Mouse (Mus musculus) layer of hippocampus, adult 2 months (tissue): ENCODE measurements around the gene Nbeal2. TPM values are rescaled to one million over a fixed set of nuclear protein-coding genes. Genes with fewer than 3 reads are reported as not detected.

Source experiments
- DNase-seq, 2 experiments: peaks; one replicate each; pipeline ENCODE4 v3.0.0; 2022; ENCODE audit warnings: low spot score in 2 of 2
- H3K27ac ChIP-seq: fragments of 200-600 bp; 2 replicates; pipeline ENCODE4 v1.8.1; 2022
- H3K4me3 ChIP-seq: fragments of 200-600 bp; 2 replicates; pipeline ENCODE4 v1.8.1; 2022; ENCODE audit warnings: mild to moderate bottlenecking
- CTCF ChIP-seq: fragments of 200-600 bp; conservative IDR thresholded peaks from 2 replicates; pipeline ENCODE4 v1.8.1; 2022; ENCODE audit warnings: antibody characterized with exemption, mild to moderate bottlenecking, moderate library complexity
- total RNA-seq, 2 experiments: library from RNA; stranded (reverse); gene quantifications; 2 replicates each; pipeline ENCODE4 v1.2.3; 2021

Gene Nbeal2
- total RNA-seq, 2 experiments from 2014 or later, result 17.7 to 18.0 TPM

DNA sequence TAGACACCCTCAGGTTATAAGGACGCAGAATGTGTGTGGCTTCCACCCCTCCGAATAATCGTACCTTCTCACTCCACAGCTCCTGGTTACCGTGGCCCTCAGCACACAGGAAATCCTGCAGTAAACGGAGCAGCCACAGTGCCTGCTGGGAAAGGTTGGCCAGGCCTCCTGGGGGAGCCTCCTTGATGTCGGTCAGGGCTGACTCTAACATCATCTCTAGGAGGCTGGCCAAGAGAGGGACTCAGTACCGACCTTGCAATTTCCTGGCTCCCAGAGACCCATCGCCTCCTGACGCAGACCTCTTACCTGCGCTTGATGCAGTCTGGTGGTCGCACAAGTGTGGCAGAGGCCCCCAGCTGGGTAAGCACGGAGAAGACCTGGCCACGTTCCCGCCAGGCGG lies 21.3 kb downstream of the Nbeal2 start:
- Histone ChIP-seq H3K4me3 (no peak overlapping the region), H3K27ac (no peak overlapping the region)
- no peak for DNase-seq
- TF ChIP-seq CTCF, result no peak

DNA sequence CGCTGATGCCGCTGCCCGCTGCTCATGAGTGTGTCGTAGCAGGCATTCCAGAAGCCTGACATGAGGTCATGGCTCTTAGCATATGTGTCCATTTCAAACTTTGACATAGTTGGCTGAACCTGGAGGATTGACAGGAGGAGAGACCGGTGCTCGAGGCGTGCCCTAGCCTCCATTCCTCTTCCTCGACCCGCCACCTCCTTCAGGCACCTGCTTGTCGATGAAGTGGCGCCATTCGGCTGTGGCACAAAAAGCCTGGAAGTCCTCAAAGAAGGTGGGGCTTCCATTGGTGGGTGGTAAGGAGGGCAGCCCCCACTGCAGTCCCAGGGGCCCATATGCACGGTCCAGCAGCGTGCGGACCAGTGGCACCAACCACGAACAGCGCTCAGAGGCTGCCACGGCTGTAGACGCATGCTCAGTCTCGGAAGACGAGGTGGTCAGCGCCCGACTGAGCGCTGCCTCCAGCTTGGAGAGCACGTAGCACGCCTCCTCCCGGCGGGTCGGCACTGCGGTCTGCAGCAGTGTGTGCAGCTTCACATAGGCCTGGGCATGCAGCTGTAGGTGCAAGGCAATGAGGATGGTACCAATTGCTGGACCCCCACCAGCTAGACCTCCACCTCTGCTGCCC lies 22.2 kb downstream of the Nbeal2 start:
- DNase-seq, result no peak
- Histone ChIP-seq H3K27ac (no peak overlapping the region), H3K4me3 (no peak overlapping the region)
- TF ChIP-seq CTCF, result no peak; the same call in none of the 2 replicates

DNA sequence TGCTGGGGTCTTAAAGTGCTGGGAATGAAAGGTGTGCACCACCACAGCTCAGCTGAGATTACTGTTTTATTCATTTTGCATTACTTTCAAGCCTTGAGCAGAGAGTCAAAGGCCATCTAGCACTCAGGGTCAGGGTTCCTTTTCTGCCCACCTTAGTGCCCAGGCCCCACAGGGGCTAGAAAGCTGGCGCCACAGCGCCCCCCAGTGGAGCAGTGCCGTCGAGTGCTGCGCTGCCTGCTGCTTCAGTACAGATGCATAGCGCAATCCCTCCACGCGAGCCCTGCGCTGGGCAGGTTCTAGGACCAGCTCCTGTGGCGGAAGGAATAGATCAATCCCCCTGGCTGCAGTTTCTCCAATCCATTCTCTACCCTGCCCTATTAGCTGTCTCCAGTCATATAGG lies 22.8 kb downstream of the Nbeal2 start:
- peak in 1 of 2 experiments; percentile 70 for DNase-seq
- no peak overlapping the region for H3K27ac ChIP-seq
- no peak overlapping the region for H3K4me3 ChIP-seq
- peak; percentile 84 for TF ChIP-seq CTCF

DNA sequence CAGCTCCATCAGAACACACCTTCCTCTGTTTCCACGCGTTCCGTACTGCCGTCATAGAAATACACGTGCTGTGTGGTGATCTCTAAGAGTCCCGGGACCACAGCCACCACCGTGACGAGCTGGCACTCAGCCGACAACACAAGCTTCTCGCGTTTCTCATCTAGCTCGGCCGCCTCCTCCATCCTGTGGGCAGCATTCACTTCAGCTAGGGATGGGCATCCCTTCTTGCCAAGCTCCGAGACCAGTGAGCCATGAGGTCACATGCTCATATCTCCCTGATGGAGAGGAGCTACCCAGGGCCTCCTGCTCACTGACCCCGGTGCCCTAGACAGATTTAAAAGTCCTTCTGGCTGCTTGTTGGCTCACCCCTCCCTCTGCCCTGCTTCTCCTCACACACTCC lies 23.8 kb downstream of the Nbeal2 start:
- H3K27ac ChIP-seq, result no peak overlapping the region
- no peak overlapping the region for H3K4me3 ChIP-seq
- no peak for DNase-seq
- TF ChIP-seq CTCF, result no peak

DNA sequence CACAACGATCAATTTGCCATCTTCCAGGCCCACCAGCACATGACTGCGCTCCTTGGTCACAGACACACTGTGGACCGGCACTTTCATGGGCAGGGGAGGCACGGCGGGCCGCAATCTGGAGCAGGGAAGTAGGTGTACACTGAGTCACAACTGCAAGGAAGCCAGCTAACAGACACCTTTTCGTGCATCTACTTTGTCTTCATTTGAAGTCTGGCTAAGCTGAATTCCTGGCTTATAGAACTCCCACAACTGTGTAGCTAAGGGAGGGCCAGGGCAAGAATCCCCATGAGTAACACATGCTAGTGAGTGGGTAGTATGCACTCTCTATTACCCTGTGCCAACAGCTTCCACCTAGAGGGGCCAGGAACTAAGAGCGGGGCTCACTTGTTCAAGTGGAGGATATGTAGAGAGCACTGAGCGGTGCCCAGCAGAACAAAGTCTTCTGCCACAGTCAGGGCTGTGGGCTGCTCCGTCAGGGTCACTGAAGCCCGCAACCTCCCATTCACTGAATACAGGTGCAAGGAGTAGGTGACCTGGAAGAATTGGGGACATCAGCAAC lies 28.5 kb downstream of the Nbeal2 start:
- Histone ChIP-seq H3K4me3 (peak overlapping the region; percentile 59), H3K27ac (peak overlapping the region; percentile 81)
- no peak for TF ChIP-seq CTCF
- no peak for DNase-seq

DNA sequence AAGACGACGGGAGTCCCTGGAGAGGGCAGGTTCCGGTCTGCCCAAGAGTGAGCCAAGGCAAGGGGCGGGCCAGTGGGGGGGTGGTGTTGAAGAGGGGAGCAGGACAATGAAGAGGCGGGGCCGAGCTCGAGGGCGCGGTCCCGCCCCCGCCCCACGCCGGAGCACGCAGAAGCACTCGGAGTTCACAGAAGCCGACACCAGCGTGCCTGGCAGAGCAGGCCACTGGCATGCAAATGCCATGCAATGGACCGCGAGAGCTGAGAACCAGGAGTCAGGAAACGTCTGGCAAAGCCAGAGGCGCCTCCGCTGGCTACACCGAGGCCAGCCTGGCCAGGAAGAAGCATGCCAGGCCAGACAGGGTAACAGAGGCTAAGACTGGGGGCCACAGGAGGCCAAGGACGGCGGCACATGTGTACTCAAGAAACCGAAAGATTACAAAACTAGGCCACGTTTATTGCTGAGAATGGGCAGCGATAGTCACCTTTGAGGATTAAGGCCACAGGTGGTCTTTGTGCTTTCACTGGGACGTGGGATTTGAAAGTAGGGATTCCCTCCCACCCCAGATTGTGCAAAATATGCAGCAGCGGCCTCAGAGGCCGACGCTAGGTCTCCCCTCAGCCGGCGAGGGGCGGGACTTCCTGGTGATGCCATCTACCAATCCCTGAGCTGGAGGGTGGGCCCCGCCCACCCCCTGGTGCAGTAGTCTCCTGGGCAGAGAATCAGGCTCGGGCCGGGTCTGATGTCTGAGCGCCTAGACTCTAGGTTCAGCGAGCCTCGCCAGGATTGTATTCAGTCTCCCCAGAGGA lies 29.4 kb downstream of the Nbeal2 start, which contains the start of gene Nradd:
Gene Nradd, minus strand, starts transcription at position 92 of the 806 bp plus-strand sequence.
- peak; percentile 83 to 84 for DNase-seq
- no peak; the same call in 1 of the 2 replicates for TF ChIP-seq CTCF
- H3K27ac ChIP-seq, result peak within 1 kb of the TSS; percentile 81
- H3K4me3 ChIP-seq, result peak within 1 kb of the TSS; percentile 59

DNA sequence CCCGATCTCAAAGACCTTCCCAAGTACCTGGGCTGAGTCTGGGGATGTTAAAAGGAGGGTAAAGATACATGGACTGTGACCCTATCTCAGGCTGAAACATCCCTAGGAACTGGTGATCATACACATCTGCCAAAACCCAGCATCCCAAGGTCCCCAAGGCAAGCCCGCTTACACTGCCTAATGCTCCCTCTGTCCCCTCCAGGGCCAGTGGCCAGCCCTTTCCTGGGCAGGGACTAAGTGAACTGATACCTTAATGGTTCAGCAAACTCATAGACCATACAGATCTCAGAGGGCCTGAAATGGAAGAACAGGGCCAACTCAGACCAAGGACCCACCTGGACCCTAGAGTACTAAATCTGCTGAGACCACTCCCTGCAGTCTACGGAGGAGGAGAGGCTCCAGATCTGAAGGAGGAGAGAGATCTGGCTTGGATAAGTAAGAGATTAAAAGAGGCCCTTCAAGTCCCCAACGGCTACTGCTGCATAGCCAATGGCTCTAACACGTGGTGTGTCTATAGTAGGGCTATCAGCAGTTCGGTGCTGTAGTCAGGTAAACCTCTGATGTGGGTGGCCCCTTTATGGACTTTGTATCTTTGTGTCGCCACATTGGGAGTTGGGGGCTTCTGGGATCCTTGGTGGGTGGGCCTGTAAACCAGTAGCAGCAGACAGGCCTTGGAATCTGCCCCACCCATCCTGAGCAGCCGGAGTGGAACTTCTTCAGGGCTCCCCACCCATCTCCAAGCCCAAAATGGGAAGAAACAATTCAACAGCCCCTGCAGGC lies 30.4 kb downstream of the Nbeal2 start:
- peak overlapping the region; percentile 59 for H3K4me3 ChIP-seq

DNA sequence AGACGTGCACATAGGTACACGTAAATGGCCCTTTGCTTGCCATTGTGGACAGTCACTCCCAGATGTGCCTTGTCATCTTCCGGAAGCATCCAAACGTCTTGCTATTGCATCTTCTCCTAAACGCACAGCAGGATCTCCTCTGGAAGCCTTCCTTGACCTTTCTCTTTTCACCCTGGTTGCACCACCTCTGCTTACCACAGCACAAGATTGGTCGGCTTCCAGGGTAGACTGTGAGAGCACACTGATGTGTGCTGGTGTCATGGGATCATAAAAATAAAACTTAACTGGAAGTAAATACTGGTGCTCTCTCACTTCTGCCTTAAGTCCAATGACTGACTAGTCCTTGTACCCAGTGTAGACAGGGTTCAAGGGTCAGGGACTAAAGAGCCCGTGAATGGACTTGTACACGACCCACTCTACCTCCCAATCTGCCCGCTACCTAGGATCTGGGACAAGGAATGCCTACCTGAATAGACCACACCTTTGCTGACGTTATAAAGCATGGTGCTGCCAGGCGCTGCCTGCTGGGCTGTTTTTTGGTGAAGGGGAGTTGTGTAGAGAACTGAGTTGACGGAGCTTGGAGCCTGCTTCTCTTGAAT lies 31.2 kb downstream of the Nbeal2 start:
- TF ChIP-seq CTCF, result no peak

More for the DNA sequence above, 30.4 kb downstream of the Nbeal2 start:
- peak overlapping the region; percentile 81 for H3K27ac ChIP-seq
- no peak for TF ChIP-seq CTCF
- no peak for DNase-seq

DNA sequence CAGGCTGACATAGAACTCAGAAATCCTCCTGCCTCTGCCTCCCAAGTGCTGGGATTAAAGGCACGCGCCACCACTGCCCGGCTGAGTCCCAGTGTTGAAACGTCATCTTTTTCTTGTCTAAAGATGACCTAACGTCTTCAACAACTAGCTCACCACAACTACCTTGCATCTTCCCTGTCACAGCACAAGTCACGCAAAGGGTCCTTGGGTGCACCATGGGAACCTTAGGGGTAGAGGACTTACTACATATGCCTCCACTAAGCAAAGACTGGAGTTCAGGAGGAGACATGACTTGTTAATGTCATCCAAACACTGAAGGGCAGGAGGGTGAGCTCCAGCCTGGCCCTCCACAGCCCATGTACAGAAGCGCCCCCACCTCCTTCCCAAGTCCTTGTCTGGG lies 33.3 kb downstream of the Nbeal2 start:
- H3K4me3 ChIP-seq, result no peak overlapping the region
- TF ChIP-seq CTCF, result no peak
- no peak for DNase-seq
- no peak overlapping the region for H3K27ac ChIP-seq

More for the DNA sequence above, 31.2 kb downstream of the Nbeal2 start:
- no peak overlapping the region for H3K4me3 ChIP-seq
- H3K27ac ChIP-seq, result no peak overlapping the region
- no peak for DNase-seq

DNA sequence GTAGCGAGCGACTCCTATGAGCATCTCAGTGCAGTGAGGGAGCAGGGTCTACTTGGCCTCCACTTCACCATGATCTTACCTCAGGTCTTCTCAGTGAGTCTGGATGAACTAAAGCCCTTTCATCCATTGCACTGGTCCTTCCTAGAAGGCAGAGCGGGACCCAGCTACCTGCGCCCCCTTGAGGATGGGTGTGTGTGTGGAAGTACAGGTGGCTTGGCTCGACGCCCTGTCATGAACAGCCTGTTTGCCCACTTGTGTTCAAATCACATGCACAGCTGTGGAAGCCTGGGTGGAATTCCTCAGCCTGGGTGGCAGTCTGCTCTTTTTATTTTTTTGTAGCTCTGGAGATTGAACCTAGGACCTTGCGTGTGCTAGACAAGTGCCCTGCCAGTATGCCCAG lies 33.8 kb downstream of the Nbeal2 start:
- TF ChIP-seq CTCF, result peak; percentile 20; the same call in 1 of the 2 replicates
- Histone ChIP-seq H3K4me3 (no peak overlapping the region), H3K27ac (no peak overlapping the region)
- no peak for DNase-seq

DNA sequence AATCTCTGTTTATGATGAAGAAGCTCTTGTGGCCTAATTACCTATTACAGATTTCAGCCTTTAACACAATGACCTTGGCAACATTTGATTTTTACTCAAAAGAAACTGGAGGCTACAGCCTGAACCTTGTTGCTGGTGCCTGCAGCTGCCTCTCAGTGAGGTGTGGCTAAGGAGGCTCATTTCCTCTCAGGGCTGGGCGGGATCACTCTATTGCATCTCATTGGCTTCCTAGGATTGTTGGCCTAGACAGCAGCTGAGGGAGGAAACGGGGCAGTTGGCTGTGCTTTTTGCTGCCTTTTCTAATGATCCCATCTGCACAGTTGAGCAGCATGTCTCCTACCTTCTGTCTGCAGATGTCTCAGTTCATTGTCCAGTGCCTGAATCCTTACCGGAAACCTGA lies 36.9 kb downstream of the Nbeal2 start:
- no peak overlapping the region for H3K27ac ChIP-seq
- DNase-seq, result no peak
- H3K4me3 ChIP-seq, result no peak overlapping the region
- no peak for TF ChIP-seq CTCF

DNA sequence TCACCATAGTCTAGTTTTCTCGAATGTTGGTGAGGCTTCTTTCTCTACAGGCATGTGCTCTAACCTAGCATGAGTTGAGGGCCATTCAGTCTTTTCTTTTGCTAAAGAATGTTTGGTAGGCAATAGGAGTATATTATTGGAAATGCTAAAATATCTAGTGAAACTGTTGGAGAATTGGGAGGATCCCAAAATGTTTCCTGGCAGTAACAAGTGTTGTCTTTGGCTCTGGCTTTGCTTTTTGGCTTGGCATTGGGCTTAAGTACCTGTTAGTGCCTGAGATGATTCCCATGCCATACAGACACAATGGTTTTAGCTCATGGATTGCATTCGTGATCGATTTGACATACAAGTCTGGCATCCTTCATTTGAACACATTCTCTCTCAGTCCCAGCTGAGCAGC lies 42.5 kb downstream of the Nbeal2 start:
- no peak for TF ChIP-seq CTCF
- no peak overlapping the region for H3K4me3 ChIP-seq

DNA sequence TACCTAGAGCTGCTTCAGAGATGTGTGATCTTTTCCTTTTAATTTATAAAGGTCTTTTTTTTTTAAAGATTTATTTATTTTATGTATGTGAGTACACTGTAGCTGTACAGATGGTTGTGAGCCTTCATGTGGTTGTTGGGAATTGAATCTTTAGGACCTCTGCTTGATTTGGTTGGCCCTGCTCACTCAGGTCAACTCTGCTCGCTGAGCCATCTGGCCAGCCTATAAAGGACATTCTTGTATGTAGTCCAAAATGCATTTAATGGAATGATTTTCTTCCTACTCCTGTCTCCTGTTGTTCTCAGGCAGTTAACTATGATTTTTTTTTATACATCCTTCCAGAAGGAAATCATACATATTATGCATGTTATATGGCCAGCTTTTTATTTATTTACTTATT lies 70.4 kb downstream of the Nbeal2 start:
- Histone ChIP-seq H3K27ac (no peak overlapping the region), H3K4me3 (no peak overlapping the region)
- no peak for DNase-seq
- TF ChIP-seq CTCF, result no peak

More for the DNA sequence above, 42.5 kb downstream of the Nbeal2 start:
- no peak for DNase-seq
- 0 out of 2 replicates have a peak overlapping the region, but pooled peaks have one; percentile 1 for H3K27ac ChIP-seq
